Mouse (Mus musculus): ENCODE results near the gene Kctd18.

DNA sequence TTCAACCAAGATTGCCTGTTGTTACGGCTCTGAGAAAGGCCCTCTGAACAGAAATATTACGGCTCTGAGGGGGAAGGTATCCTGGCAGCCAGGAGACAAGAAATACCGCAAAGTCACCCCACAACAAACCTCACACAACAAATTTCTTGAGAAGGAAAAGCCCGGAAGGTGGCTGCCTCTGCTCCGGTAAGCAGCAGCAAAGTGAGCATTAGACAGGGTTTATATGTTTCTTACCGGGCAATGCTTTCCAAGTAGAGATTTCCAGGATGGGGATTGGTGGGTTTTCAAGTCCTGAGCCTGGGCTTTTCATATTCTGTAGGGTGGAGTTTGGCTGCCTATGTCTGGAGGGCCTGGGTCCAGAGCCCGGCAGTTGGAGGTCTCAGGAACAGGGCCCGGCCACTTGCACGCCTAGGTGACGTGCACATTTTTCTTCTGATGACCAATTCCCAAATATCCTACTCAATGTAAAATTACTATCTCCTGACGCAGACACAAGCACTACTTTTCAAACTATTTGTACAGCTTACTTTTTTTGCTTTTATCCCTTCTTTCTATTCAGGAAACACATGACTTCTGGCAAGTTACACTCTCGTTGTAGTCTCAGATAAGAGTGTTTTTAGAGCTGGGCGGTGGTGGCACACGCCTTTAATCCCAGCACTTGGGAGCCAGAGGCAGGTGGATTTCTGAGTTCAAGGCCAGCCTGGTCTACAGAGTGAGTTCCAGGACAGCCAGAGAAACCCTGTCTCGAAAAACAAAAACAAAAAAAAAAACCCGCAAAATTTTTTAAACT lies 65.0 kb downstream of the Kctd18 start:
- TF ChIP-seq SIN3A (IDR thresholded peaks at IDR 0.05; ENCODE audit: low read length), result no peak
- TF ChIP-seq MAZ (IDR thresholded peaks at IDR 0.05; ENCODE audit: low read depth, low read length), result no peak
- TF ChIP-seq POLR2A (IDR thresholded peaks at IDR 0.05; ENCODE audit: low read depth, low read length), result no peak
- no peak for TF ChIP-seq E2F4 (IDR thresholded peaks at IDR 0.05; ENCODE audit: insufficient replicate concordance, low read depth, low read length)
- no peak for TF ChIP-seq GABPA (IDR thresholded peaks at IDR 0.05; ENCODE audit: insufficient replicate concordance, low read depth, low read length)
- no peak for TF ChIP-seq ZC3H11A (IDR thresholded peaks at IDR 0.05; ENCODE audit: low read depth, low read length)
- TF ChIP-seq RAD21 (IDR thresholded peaks at IDR 0.05; ENCODE audit: low read depth, low read length), result no peak
